ENCODE assay signal across 17 mouse cellular contexts in genomic region chr8:61263691-61264090, GRCm38 (mm10).
"Had no signal": no experiment of that assay in that cellular context is flagged by ENCODE, and none has a peak within 500 bp of the region (broad histone marks: within the 10 kb centered on the region; RNA-seq: fewer than 3 reads in every experiment).

No protein-coding gene starts in this region.

- H3K9me3 ChIP-seq: liver, embryonic 13.5 days; midbrain, embryonic 12.5 days; midbrain, embryonic 15.5 days; neural tube, embryonic 15.5 days had no signal

- H3K4me2 ChIP-seq: liver, embryonic 13.5 days; midbrain, embryonic 12.5 days; midbrain, embryonic 15.5 days; neural tube, embryonic 12.5 days; neural tube, embryonic 15.5 days had no signal

- H3K9ac ChIP-seq: liver, embryonic 13.5 days; midbrain, embryonic 12.5 days; midbrain, embryonic 15.5 days; neural tube, embryonic 12.5 days; neural tube, embryonic 15.5 days had no signal

- H3K27me3 ChIP-seq: liver, embryonic 13.5 days; midbrain, embryonic 12.5 days; midbrain, embryonic 15.5 days; neural tube, embryonic 12.5 days; neural tube, embryonic 15.5 days had no signal

- H3K36me3 ChIP-seq: liver, embryonic 13.5 days; midbrain, embryonic 12.5 days; midbrain, embryonic 15.5 days; neural tube, embryonic 12.5 days; neural tube, embryonic 15.5 days had no signal

- H3K4me1 ChIP-seq: liver, embryonic 13.5 days had no signal

- ATAC-seq: hindbrain, postnatal 0 days; inflammation-experienced regulatory T-cells, adult 6 months; intestine, embryonic 16.5 days; midbrain, embryonic 15.5 days had no signal

- DNase-seq: liver, embryonic 13.5 days; lung, adult 2 months; lung, postnatal 14 days; lung, postnatal 4 days; right cerebral cortex, adult 18-20 months; right cerebral cortex, postnatal 14 days; right cerebral cortex, postnatal 4 days; thymus, adult 2 months; thymus, postnatal 25 days had no signal

- H3K4me3 ChIP-seq: liver, embryonic 13.5 days; midbrain, embryonic 12.5 days; midbrain, embryonic 15.5 days; neural tube, embryonic 12.5 days; neural tube, embryonic 15.5 days had no signal

- H3K27ac ChIP-seq: hindbrain, postnatal 0 days; liver, embryonic 13.5 days; midbrain, embryonic 12.5 days; midbrain, embryonic 15.5 days; neural tube, embryonic 12.5 days; neural tube, embryonic 15.5 days; stomach, postnatal 0 days had no signal
